Mouse (Mus musculus): ENCODE results near the gene Tead3. TPM values are rescaled to one million over a fixed set of nuclear protein-coding genes. Genes with fewer than 3 reads are reported as not detected.

The Tead3 gene
- polyA plus RNA-seq, 1 experiment: 58.5 TPM

GRCm38 (mm10) chr17:28286133-28286532, 64.5 kb downstream of the Tead3 start:
- H3K4me1 ChIP-seq (ENCODE audit: control insufficient read depth, insufficient read depth, low read length): no peaks in the 10 kb centered on the region
- no peak overlapping the region for H3K4me3 ChIP-seq (ENCODE audit: insufficient read depth, low read length)
- TF ChIP-seq POLR2A (IDR thresholded peaks at IDR 0.05; ENCODE audit: low read depth, low read length): no peak
- TF ChIP-seq CTCF (IDR thresholded peaks at IDR 0.05; ENCODE audit: borderline replicate concordance, insufficient read depth, low read length): no peak
- no peak overlapping the region for H3K27ac ChIP-seq (ENCODE audit: insufficient read depth, low read length)

GRCm38 (mm10) chr17:28283199-28283598, 67.4 kb downstream of the Tead3 start:
- no peak for TF ChIP-seq POLR2A (IDR thresholded peaks at IDR 0.05; ENCODE audit: low read depth, low read length)
- TF ChIP-seq CTCF (IDR thresholded peaks at IDR 0.05; ENCODE audit: borderline replicate concordance, insufficient read depth, low read length): no peak
- H3K27ac ChIP-seq (ENCODE audit: insufficient read depth, low read length): no peak overlapping the region
- no peak overlapping the region for H3K4me3 ChIP-seq (ENCODE audit: insufficient read depth, low read length)
- no peaks in the 10 kb centered on the region for H3K4me1 ChIP-seq (ENCODE audit: control insufficient read depth, insufficient read depth, low read length)

GRCm38 (mm10) chr17:28281866-28282441, 68.7 kb downstream of the Tead3 start:
- no peak overlapping the region for H3K27ac ChIP-seq (ENCODE audit: insufficient read depth, low read length)
- H3K4me3 ChIP-seq (ENCODE audit: insufficient read depth, low read length): no peak overlapping the region
- TF ChIP-seq POLR2A (IDR thresholded peaks at IDR 0.05; ENCODE audit: low read depth, low read length) (no peak), CTCF (IDR thresholded peaks at IDR 0.05; ENCODE audit: borderline replicate concordance, insufficient read depth, low read length) (no peak)
- H3K4me1 ChIP-seq (ENCODE audit: control insufficient read depth, insufficient read depth, low read length): no peaks in the 10 kb centered on the region

Other genes with a start within 250 kb of the Tead3 start
- gene Scube3, start 208.7 kb downstream of the Tead3 start, polyA plus RNA-seq (2011; ENCODE audit: insufficient read length, low read depth, missing spikeins): 3.3 and 4.7 TPM in 2 replicates
- gene Zfp523, start 173.7 kb downstream of the Tead3 start, polyA plus RNA-seq (2011; ENCODE audit: insufficient read length, low read depth, missing spikeins): 12.8 and 15.8 TPM in 2 replicates
- gene Def6, start 143.0 kb downstream of the Tead3 start, polyA plus RNA-seq (2011; ENCODE audit: insufficient read length, low read depth, missing spikeins): 26.2 and 26.5 TPM in 2 replicates
- 31.6 and 36.1 TPM in 2 replicates for gene Ppard, start 118.1 kb downstream of the Tead3 start, polyA plus RNA-seq (2011; ENCODE audit: insufficient read length, low read depth, missing spikeins)
- gene Fance, start 37.3 kb downstream of the Tead3 start, polyA plus RNA-seq (2011; ENCODE audit: insufficient read length, low read depth, missing spikeins): 22.3 and 23.4 TPM in 2 replicates
- 1,157 and 1,234 TPM in 2 replicates for gene Rpl10a, start 22.3 kb downstream of the Tead3 start, polyA plus RNA-seq (2011; ENCODE audit: insufficient read length, low read depth, missing spikeins)
- gene Tulp1, start 14.4 kb upstream of the Tead3 start, polyA plus RNA-seq (2011; ENCODE audit: insufficient read length, low read depth, missing spikeins): 0.51 TPM in 1 of 2 replicates, not detected in the other
- gene Fkbp5, start 166.7 kb upstream of the Tead3 start, polyA plus RNA-seq (2011; ENCODE audit: insufficient read length, low read depth, missing spikeins): 30.7 and 31.3 TPM in 2 replicates
- not detected in 2 replicates for gene Armc12, start 180.0 kb upstream of the Tead3 start, polyA plus RNA-seq (2011; ENCODE audit: insufficient read length, low read depth, missing spikeins)
- not detected in 2 replicates for gene Clpsl2, start 198.6 kb upstream of the Tead3 start, polyA plus RNA-seq (2011; ENCODE audit: insufficient read length, low read depth, missing spikeins)
- not detected in 2 replicates for gene Clps, start 209.9 kb upstream of the Tead3 start, polyA plus RNA-seq (2011; ENCODE audit: insufficient read length, low read depth, missing spikeins)
- gene Lhfpl5, start 224.8 kb upstream of the Tead3 start, polyA plus RNA-seq (2011; ENCODE audit: insufficient read length, low read depth, missing spikeins): not detected in 2 replicates

Measured in embryonic fibroblast, embryonic 13.5 days (primary cell).